Mouse (Mus musculus): ENCODE data around the gene Gm8453. TPM values are rescaled to one million over a fixed set of nuclear protein-coding genes. Genes with fewer than 3 reads are reported as not detected.
"Not testable (repeated sequence)": the region's sequence is repeated elsewhere in the genome, so short reads cannot be mapped to it uniquely, and the experiment has no call there.

Gene Gm8453
- not detected in 2 replicates for total RNA-seq (2017)

DNA sequence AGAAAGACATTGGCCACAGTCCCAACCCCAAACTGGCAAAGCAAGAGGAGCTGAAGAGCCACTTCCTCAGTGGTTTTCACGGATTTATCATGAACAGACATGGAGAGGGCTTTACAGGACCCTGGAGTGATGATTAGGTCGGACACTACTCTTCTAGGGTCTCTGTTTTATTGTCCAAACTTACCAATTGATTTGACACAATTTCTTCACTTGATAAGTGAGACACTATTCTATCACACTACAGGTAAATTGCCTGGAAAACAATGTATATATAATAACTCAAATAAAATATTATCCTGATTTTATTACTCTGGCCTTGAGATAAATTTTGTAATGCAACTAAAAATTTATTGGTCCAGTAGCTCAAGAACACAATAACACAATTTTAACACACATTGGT is at the start of gene Gm8453:
TSS of gene Gm8453 (minus strand) at position 101 of the 400 bp plus-strand sequence.
- ATAC-seq (ENCODE audit: extremely low read depth, insufficient number of reproducible peaks, low FRiP score, poor library complexity, severe bottlenecking) = not testable (repeated sequence)

DNA sequence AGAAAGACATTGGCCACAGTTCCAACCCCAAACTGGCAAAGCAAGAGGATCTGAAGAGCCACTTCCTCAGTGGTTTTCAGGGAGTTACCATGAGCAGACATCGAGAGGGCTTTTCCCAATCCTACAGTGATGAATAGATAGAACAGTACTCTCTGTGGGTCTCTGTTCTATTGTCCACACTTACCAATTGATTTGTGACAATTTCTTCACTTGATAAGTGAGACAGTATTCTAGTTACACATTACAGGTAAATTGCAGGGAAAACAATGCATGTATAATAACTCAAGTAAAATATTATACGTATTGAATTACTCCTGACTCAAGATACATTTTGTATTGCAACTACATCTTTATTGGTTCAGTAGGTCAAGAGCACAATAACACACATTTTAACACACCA is 28.1 kb downstream of the Gm8453 start, which contains the start of gene Gm8653:
TSS of gene Gm8653 (minus strand) at position 101 of the 400 bp plus-strand sequence.
- ATAC-seq (ENCODE audit: extremely low read depth, insufficient number of reproducible peaks, low FRiP score, poor library complexity, severe bottlenecking) = not testable (repeated sequence)

GRCm38 (mm10) chr7:22189077-22189476 is 40.2 kb downstream of the Gm8453 start, which contains the start of gene Vmn1r143:
Vmn1r143 (plus strand) TSS chr7:22189377.
- not testable (repeated sequence) for ATAC-seq (ENCODE audit: extremely low read depth, insufficient number of reproducible peaks, low FRiP score, poor library complexity, severe bottlenecking)

Other genes starting within 250 kb of the Gm8453 start
- gene Vmn1r137, start 234.9 kb downstream of the Gm8453 start, total RNA-seq (2017) = not detected in 2 replicates
- not detected in 2 replicates for gene Vmn1r138, start 200.6 kb downstream of the Gm8453 start, total RNA-seq (2017)
- gene Gm6176, start 173.2 kb downstream of the Gm8453 start, total RNA-seq (2017) = not detected in 2 replicates
- not detected in 2 replicates for gene Vmn1r139, start 160.4 kb downstream of the Gm8453 start, total RNA-seq (2017)
- gene Gm16451, start 111.2 kb downstream of the Gm8453 start, total RNA-seq (2017) = not detected in 2 replicates
- gene Gm10666, start 94.7 kb downstream of the Gm8453 start, total RNA-seq (2017) = not detected in 2 replicates
- gene Vmn1r142, start 65.4 kb downstream of the Gm8453 start, total RNA-seq (2017) = not detected in 2 replicates
- not detected in 2 replicates for gene Vmn1r143, start 40.1 kb downstream of the Gm8453 start, total RNA-seq (2017)
- not detected in 2 replicates for gene Gm8653, start 28.2 kb downstream of the Gm8453 start, total RNA-seq (2017)
- not detected in 2 replicates for gene Gm4187, start 100.2 kb upstream of the Gm8453 start, total RNA-seq (2017)
- gene Gm8660, start 141.6 kb upstream of the Gm8453 start, total RNA-seq (2017) = not detected in 2 replicates
- not detected in 2 replicates for gene Vmn1r148, start 184.1 kb upstream of the Gm8453 start, total RNA-seq (2017)
- gene Vmn1r149, start 208.7 kb upstream of the Gm8453 start, total RNA-seq (2017) = not detected in 2 replicates
- not detected in 2 replicates for gene Gm10665, start 234.6 kb upstream of the Gm8453 start, total RNA-seq (2017)